Mouse (Mus musculus): ENCODE results near the gene Scube3.
A peak's percentile ranks its signal among the peaks of the same experiment; 100 is the strongest.

DNA sequence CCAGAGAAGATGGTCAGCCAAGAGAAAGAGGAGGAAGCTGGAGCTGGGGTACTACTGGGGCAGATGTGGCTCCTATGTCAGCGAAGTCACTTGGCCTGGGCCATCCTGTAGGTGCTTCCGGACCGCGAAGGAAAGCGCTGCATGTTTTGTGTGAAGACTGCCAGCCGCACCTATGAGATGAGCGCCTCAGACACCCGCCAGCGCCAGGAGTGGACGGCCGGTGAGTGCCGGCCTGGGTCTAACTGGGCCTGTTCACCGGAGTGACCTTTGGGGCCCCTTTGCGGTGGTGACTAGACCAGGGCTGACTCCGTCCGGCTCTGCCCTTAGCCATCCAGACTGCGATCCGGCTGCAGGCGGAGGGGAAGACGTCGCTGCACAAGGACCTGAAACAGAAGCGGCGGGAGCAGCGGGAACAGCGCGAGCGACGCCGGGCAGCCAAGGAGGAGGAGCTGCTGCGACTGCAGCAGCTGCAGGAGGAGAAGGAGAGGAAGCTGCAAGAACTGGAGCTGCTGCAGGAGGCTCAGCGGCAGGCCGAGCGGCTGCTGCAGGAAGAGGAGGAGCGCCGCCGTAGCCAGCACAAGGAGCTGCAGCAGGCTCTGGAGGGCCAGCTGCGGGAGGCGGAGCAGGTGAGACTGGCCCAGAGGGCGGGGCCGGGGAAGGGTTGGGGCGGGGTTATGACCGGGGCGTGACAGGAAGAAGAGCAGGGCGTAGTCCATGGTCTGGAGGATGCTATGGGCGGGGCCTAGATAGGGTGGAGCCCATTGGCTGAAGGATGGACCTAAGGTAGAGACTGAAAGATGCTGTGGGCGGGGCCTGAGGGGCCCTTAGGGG lies 81.8 kb downstream of the Scube3 start:
- TF ChIP-seq CTCF (IDR thresholded peaks at IDR 0.05; ENCODE audit: borderline replicate concordance, insufficient read depth, low read length) (no peak), POLR2A (IDR thresholded peaks at IDR 0.05; ENCODE audit: low read depth, low read length) (peak; percentile 71)
